Mouse (Mus musculus): ENCODE data around the gene Arel1. TPM values are rescaled to one million over a fixed set of nuclear protein-coding genes. Genes with fewer than 3 reads are reported as not detected.

Arel1 gene
- total RNA-seq, 2 experiments from 2014 or later = 58.8 to 61.2 TPM

Other genes starting within 250 kb of the Arel1 start
- gene Npc2, start 197.7 kb downstream of the Arel1 start, total RNA-seq (2015; ENCODE audit: low replicate concordance) = 42.5 and 44.9 TPM in 2 replicates
- gene Npc2, start 197.7 kb downstream of the Arel1 start, total RNA-seq (2017; ENCODE audit: low replicate concordance) = 19.3 and 22.6 TPM in 2 replicates
- gene Isca2, start 197.6 kb downstream of the Arel1 start, total RNA-seq (2015; ENCODE audit: low replicate concordance) = 254 and 272 TPM in 2 replicates
- gene Isca2, start 197.6 kb downstream of the Arel1 start, total RNA-seq (2017; ENCODE audit: low replicate concordance) = 80.6 and 121 TPM in 2 replicates
- gene Ltbp2, start 94.4 kb downstream of the Arel1 start, total RNA-seq (2015; ENCODE audit: low replicate concordance) = 1.3 TPM in 1 of 2 replicates, not detected in the other
- gene Ltbp2, start 94.4 kb downstream of the Arel1 start, total RNA-seq (2017; ENCODE audit: low replicate concordance) = 0.77 and 3.3 TPM in 2 replicates
- 59.5 and 73.8 TPM in 2 replicates for gene Fcf1, start within 50 bp of the Arel1 start, total RNA-seq (2015; ENCODE audit: low replicate concordance)
- gene Fcf1, start within 50 bp of the Arel1 start, total RNA-seq (2017; ENCODE audit: low replicate concordance) = 21.8 and 66.6 TPM in 2 replicates
- 72.1 and 73.2 TPM in 2 replicates for gene Ylpm1, start 25.4 kb upstream of the Arel1 start, total RNA-seq (2015; ENCODE audit: low replicate concordance)
- gene Ylpm1, start 25.4 kb upstream of the Arel1 start, total RNA-seq (2017; ENCODE audit: low replicate concordance) = 52.5 and 87.7 TPM in 2 replicates
- 7.5 and 14.1 TPM in 2 replicates for gene Prox2, start 139.9 kb upstream of the Arel1 start, total RNA-seq (2015; ENCODE audit: low replicate concordance)
- gene Prox2, start 139.9 kb upstream of the Arel1 start, total RNA-seq (2017; ENCODE audit: low replicate concordance) = 6.0 and 21.6 TPM in 2 replicates
- gene Dlst, start 139.9 kb upstream of the Arel1 start, total RNA-seq (2015; ENCODE audit: low replicate concordance) = 106 and 118 TPM in 2 replicates
- gene Dlst, start 139.9 kb upstream of the Arel1 start, total RNA-seq (2017; ENCODE audit: low replicate concordance) = 181 and 293 TPM in 2 replicates
- not detected in 2 replicates for gene Rps6kl1, start 180.4 kb upstream of the Arel1 start, total RNA-seq (2015; ENCODE audit: low replicate concordance)
- not detected in 2 replicates for gene Rps6kl1, start 180.4 kb upstream of the Arel1 start, total RNA-seq (2017; ENCODE audit: low replicate concordance)
- gene Pgf, start 206.9 kb upstream of the Arel1 start, total RNA-seq (2015; ENCODE audit: low replicate concordance) = not detected in 2 replicates
- gene Pgf, start 206.9 kb upstream of the Arel1 start, total RNA-seq (2017; ENCODE audit: low replicate concordance) = 0.39 TPM in 1 of 2 replicates, not detected in the other
- 10.9 and 12.3 TPM in 2 replicates for gene Eif2b2, start 248.6 kb upstream of the Arel1 start, total RNA-seq (2015; ENCODE audit: low replicate concordance)
- 30.0 and 48.4 TPM in 2 replicates for gene Eif2b2, start 248.6 kb upstream of the Arel1 start, total RNA-seq (2017; ENCODE audit: low replicate concordance)